Mouse (Mus musculus) bone marrow macrophage, adult 2 months (primary cell): ENCODE results near the gene Pon3.

Source experiments
- CTCF ChIP-seq: IDR thresholded peaks from 2 replicates; pipeline ENCODE4 v1.5.1; 2012; ENCODE audit warnings: low read depth, mild to moderate bottlenecking, low read length, moderate library complexity
- POLR2A ChIP-seq: IDR thresholded peaks from 2 replicates; pipeline ENCODE4 v1.6.1; 2012; ENCODE audit warnings: mild to moderate bottlenecking, low read depth, low read length, borderline replicate concordance

DNA sequence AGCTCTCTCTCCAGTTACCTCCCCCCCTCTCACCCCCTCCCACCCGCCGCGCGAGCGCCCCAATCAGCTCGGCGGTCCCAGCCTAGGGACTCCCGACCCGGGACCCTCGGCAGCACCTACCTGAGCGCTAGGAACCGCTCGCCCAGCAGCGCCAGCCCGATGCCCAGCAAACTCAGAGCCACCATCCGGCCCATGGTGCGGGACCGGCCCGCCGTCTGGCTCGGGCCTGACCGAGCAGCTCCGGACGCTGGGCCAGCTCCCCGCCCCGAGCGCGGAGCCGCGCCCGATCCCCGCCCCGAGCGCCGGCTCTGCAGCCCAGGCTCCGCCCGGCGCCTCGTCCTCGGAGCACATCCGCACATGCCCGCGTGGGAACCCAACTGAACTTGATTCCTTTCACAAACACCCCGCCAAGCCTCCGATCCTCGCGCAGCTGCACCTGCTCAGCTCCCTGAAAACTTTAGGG is 42.0 kb upstream of the Pon3 start, which contains the start of gene Pon2:
- TF ChIP-seq POLR2A = no peak
- TF ChIP-seq CTCF = no peak
